ENCODE assay signal across 8 mouse cellular contexts in genomic region chr8:70865350-70866000, GRCm38 (mm10). TPM values are rescaled to one million over a fixed set of nuclear protein-coding genes. Genes with fewer than 3 reads are reported as not detected.
DNase-seq lines count a peak whose midpoint lies in the region; ATAC-seq and TF ChIP-seq lines count a peak whose summit lies in the region.

No protein-coding gene starts in this region.

- peak; percentile 99 for DNase-seq in Patski (ENCODE audit: low read depth, low spot score)
- DNase-seq in cerebellum, postnatal 14 days, result peak; percentile 100
- DNase-seq in frontal cortex, postnatal 25 days (ENCODE audit: low spot score in 2 of 2), result peak; percentile 99 to 100
- DNase-seq in hindbrain, embryonic 14.5 days (ENCODE audit: low spot score), result peak; percentile 100
- peak; percentile 99 for DNase-seq in layer of hippocampus, postnatal 36 days
- peak; percentile 100 for DNase-seq in lung, postnatal 36 days
- peak; percentile 100 for DNase-seq in retina, postnatal 1 day
- DNase-seq in urinary bladder, adult 18-20 months (ENCODE audit: low spot score in 2 of 2), result peak; percentile 97 to 98

- peak overlapping the region; percentile 79 for H3K4me2 ChIP-seq in hindbrain, embryonic 14.5 days (replicated peaks)

- no peaks in the 10 kb centered on the region for H3K9me3 ChIP-seq in hindbrain, embryonic 14.5 days (ENCODE audit: control insufficient read depth, low read length)

- POLR2A ChIA-PET in Patski (lab: Charles Lee), result interaction anchor here (0.5 kb wide), 1 partner anchor 11 kb away, joined by 3 read pairs; no protein-coding TSS in a partner anchor

- peak; percentile 67 for ATAC-seq in Patski
- peak; percentile 89 for ATAC-seq in hindbrain, embryonic 14.5 days (ENCODE audit: low FRiP score)

- peak overlapping the region; percentile 96 for H3K27ac ChIP-seq in hindbrain, embryonic 14.5 days

- peak overlapping the region; percentile 44 for H3K4me3 ChIP-seq in hindbrain, embryonic 14.5 days (replicated peaks; ENCODE audit: low read length)

- H3K27me3 ChIP-seq in Patski, result no peaks in the 10 kb centered on the region
- no peaks in the 10 kb centered on the region for H3K27me3 ChIP-seq in hindbrain, embryonic 14.5 days (ENCODE audit: control insufficient read depth, insufficient read depth, low read length)

- H3K4me1 ChIP-seq in hindbrain, embryonic 14.5 days (replicated peaks; ENCODE audit: control insufficient read depth, insufficient read depth, low read length), result peaks cover 48% of the 10 kb centered on the region

- CTCF ChIA-PET in Patski (lab: Charles Lee), result interaction anchor here (1.0 to 3.5 kb wide), 3 partner anchors 11 to 102 kb away, joined by 3 to 16 read pairs (median 4); no protein-coding TSS in a partner anchor

- peaks cover 7% of the 10 kb centered on the region; the same call in 1 of the 2 replicates for H3K36me3 ChIP-seq in hindbrain, embryonic 14.5 days (replicated peaks; ENCODE audit: control insufficient read depth, insufficient read depth)

- under 1% methylated on average over 46 of the region's 46 CpGs for WGBS in hindbrain, embryonic 14.5 days

- in situ Hi-C loops in Patski (cut with MboI; ENCODE audit: low pct_unique_long_range_greater_than_20kb), result no loop called here

- peak overlapping the region; percentile 75 for H3K9ac ChIP-seq in hindbrain, embryonic 14.5 days

- TF ChIP-seq CTCF in Patski (IDR thresholded peaks at IDR 0.05), result no peak

RNA-seq across cellular contexts. Expression of gene Kcnn1, which starts 2.4 kb away (rescaled TPM):
- 8.0 TPM for polyA plus RNA-seq in Patski (2021)
- 10.0 and 14.3 TPM in 2 replicates for polyA plus RNA-seq in hindbrain, embryonic 14.5 days (2014; fragmentation: Nextera tagmentation; extraction: Ambion mirVana)
- total RNA-seq in layer of hippocampus, postnatal 36 days (2021), result 10 to 100 TPM; 16.9 to 17.7 TPM

RNA-seq across cellular contexts. Expression of gene Ccdc124, which starts 8.3 kb away (rescaled TPM):
- polyA plus RNA-seq in Patski (2021), result 67.5 TPM
- 155 and 158 TPM in 2 replicates for polyA plus RNA-seq in hindbrain, embryonic 14.5 days (2014; fragmentation: Nextera tagmentation; extraction: Ambion mirVana)
- total RNA-seq in layer of hippocampus, postnatal 36 days (2021), result 10 to 100 TPM; 83.4 to 95.4 TPM

RNA-seq across cellular contexts. Expression of gene Arrdc2, which starts 26.0 kb away (rescaled TPM):
- polyA plus RNA-seq in Patski (2021), result 6.8 TPM
- polyA plus RNA-seq in hindbrain, embryonic 14.5 days (2014; fragmentation: Nextera tagmentation; extraction: Ambion mirVana), result 7.2 and 8.7 TPM in 2 replicates
- 10 to 100 TPM; 18.5 to 25.6 TPM for total RNA-seq in layer of hippocampus, postnatal 36 days (2021)

RNA-seq across cellular contexts. Expression of gene Slc5a5, which starts 27.1 kb away (rescaled TPM):
- 0.08 TPM for polyA plus RNA-seq in Patski (2021)
- 1.5 and 1.8 TPM in 2 replicates for polyA plus RNA-seq in hindbrain, embryonic 14.5 days (2014; fragmentation: Nextera tagmentation; extraction: Ambion mirVana)
- total RNA-seq in layer of hippocampus, postnatal 36 days (2021), result 1 to 10 TPM; 8.1 to 8.9 TPM

RNA-seq across cellular contexts. Expression of gene Rpl18a, which starts 31.7 kb away (rescaled TPM):
- polyA plus RNA-seq in Patski (2021), result 1,930 TPM
- polyA plus RNA-seq in hindbrain, embryonic 14.5 days (2014; fragmentation: Nextera tagmentation; extraction: Ambion mirVana), result 2,214 and 2,704 TPM in 2 replicates
- 100 to 1,000 TPM; 659 to 685 TPM for total RNA-seq in layer of hippocampus, postnatal 36 days (2021)

Comparison
In these comparisons a context has a peak if more than half of its experiments do, and no peak if none do; other contexts are left out.
1. Peak in every context shown above with its lines: DNase-seq, ATAC-seq, H3K4me3 ChIP-seq and H3K27ac ChIP-seq.